Mouse (Mus musculus) embryonic facial prominence, embryonic 11.5 days (tissue): ENCODE measurements around the gene Otoa. TPM values are rescaled to one million over a fixed set of nuclear protein-coding genes. Genes with fewer than 3 reads are reported as not detected.

Experiments used
- ATAC-seq: fragments of 200-750 bp; cut with Nextera tagmentation; replicated peaks from 2 replicates; pipeline ENCODE4 v1.8.0; 2017; ENCODE audit warnings: low read depth; ENCODE audit not compliant: insufficient number of reproducible peaks, low FRiP score, low TSS enrichment
- DNase-seq: peaks from one replicate; pipeline ENCODE4 v3.0.0-alpha.2; 2015; ENCODE audit warnings: low spot score
- H3K27ac ChIP-seq: fragments of 300-500 bp; sonication (generic); replicated peaks from 2 replicates; pipeline ENCODE4 v1.5.1; 2014; ENCODE audit warnings: mild to moderate bottlenecking, low read depth, low read length, control low read depth
- H3K27me3 ChIP-seq: fragments of 300-500 bp; sonication (generic); 2 replicates; pipeline ENCODE4 v1.6.1; 2014; ENCODE audit warnings: mild to moderate bottlenecking, low read length, moderate library complexity, mixed read lengths; ENCODE audit not compliant: control insufficient read depth, insufficient read depth
- H3K36me3 ChIP-seq: fragments of 300-500 bp; sonication (generic); replicated peaks from 2 replicates; pipeline ENCODE4 v1.6.1; 2014; ENCODE audit warnings: low read depth, mild to moderate bottlenecking, low read length, moderate library complexity, mixed read lengths; ENCODE audit not compliant: control insufficient read depth, insufficient read depth
- H3K4me1 ChIP-seq: fragments of 300-500 bp; sonication (generic); 2 replicates; pipeline ENCODE4 v1.6.1; 2014; ENCODE audit warnings: low read length, mixed read lengths; ENCODE audit not compliant: control insufficient read depth, insufficient read depth
- H3K4me2 ChIP-seq: fragments of 300-500 bp; sonication (generic); 2 replicates; pipeline ENCODE4 v1.6.1; 2014; ENCODE audit warnings: low read depth, mild to moderate bottlenecking, control low read depth, low read length, moderate library complexity
- H3K4me3 ChIP-seq: fragments of 300-500 bp; sonication (generic); 2 replicates; pipeline ENCODE4 v1.5.1; 2014; ENCODE audit warnings: low read depth, low read length, control low read depth
- H3K9ac ChIP-seq: fragments of 300-500 bp; sonication (generic); replicated peaks from 2 replicates; pipeline ENCODE4 v1.6.1; 2014; ENCODE audit warnings: mild to moderate bottlenecking, control low read depth, low read length
- H3K9me3 ChIP-seq: fragments of 300-500 bp; sonication (generic); replicated peaks from 2 replicates; pipeline ENCODE4 v1.6.1; 2016; ENCODE audit warnings: mild to moderate bottlenecking, low read length, inconsistent platforms, mixed read lengths; ENCODE audit not compliant: control insufficient read depth
- WGBS: fragments of 180-500 bp; shearing (Covaris S2); extraction: QIAGEN DNeasy Blood & Tissue Kit; methylation state at CpG from one replicate; pipeline ENCODE4 v1.1.7; 2014; 5-methylcytosine and 5-hydroxymethylcytosine counted together
- polyA plus RNA-seq: library from polyadenylated mRNA; unstranded; fragments of >200 nt; fragmentation: Nextera tagmentation; extraction: Ambion mirVana; gene quantifications from 2 replicates; pipeline ENCODE4 v1.2.1, GENCODE M21; 2014

Otoa gene
- polyA plus RNA-seq, 1 experiment from 2014 or later: not detected

- Histone ChIP-seq H3K4me2 (no peak overlapping the region), H3K27ac (no peak overlapping the region), H3K9ac (no peak overlapping the region), H3K4me3 (no peak overlapping the region), H3K9me3 (no peaks in the 10 kb centered on the region), H3K36me3 (no peaks in the 10 kb centered on the region), H3K4me1 (no peaks in the 10 kb centered on the region), H3K27me3 (no peaks in the 10 kb centered on the region)
- WGBS: 95% methylated on average over 7 of the region's 7 CpGs
- ATAC-seq (no peak), DNase-seq (no peak)
These were observed 107.5 kb downstream of the Otoa start for GRCm38 (mm10) chr7:121188976-121189375.

GRCm38 (mm10) chr7:121198933-121199332 lies 117.5 kb downstream of the Otoa start:
- H3K27ac ChIP-seq: no peak overlapping the region
- no peak overlapping the region for H3K4me2 ChIP-seq
- no peak for DNase-seq
- no peak for ATAC-seq
- WGBS: 79% methylated on average over 8 of the region's 8 CpGs
- no peaks in the 10 kb centered on the region for H3K27me3 ChIP-seq
- H3K36me3 ChIP-seq: no peaks in the 10 kb centered on the region
- H3K9me3 ChIP-seq: no peaks in the 10 kb centered on the region
- no peak overlapping the region for H3K9ac ChIP-seq
- no peak overlapping the region for H3K4me3 ChIP-seq
- H3K4me1 ChIP-seq: no peaks in the 10 kb centered on the region

- Histone ChIP-seq H3K36me3 (no peaks in the 10 kb centered on the region), H3K4me1 (no peaks in the 10 kb centered on the region), H3K4me2 (no peak overlapping the region), H3K4me3 (no peak overlapping the region), H3K9ac (no peak overlapping the region), H3K27me3 (no peaks in the 10 kb centered on the region), H3K9me3 (no peaks in the 10 kb centered on the region), H3K27ac (no peak overlapping the region)
- ATAC-seq (no peak), DNase-seq (no peak)
- WGBS: 86% methylated on average over 4 of the region's 4 CpGs
These were observed 130.4 kb downstream of the Otoa start for GRCm38 (mm10) chr7:121211804-121212203.

Other genes with a start within 250 kb of the Otoa start
- gene Eef2k, start 238.8 kb upstream of the Otoa start, polyA plus RNA-seq: 8.7 and 10.6 TPM in 2 replicates
- gene Polr3e, start 163.9 kb upstream of the Otoa start, polyA plus RNA-seq: 22.7 and 22.8 TPM in 2 replicates
- 12.7 and 14.7 TPM in 2 replicates for gene Cdr2, start 99.3 kb upstream of the Otoa start, polyA plus RNA-seq
- not detected in 2 replicates for gene Mfsd13b, start 99.1 kb upstream of the Otoa start, polyA plus RNA-seq
- 272 and 293 TPM in 2 replicates for gene Mettl9, start 47.2 kb upstream of the Otoa start, polyA plus RNA-seq
- gene Igsf6, start 7.1 kb upstream of the Otoa start, polyA plus RNA-seq: 0.70 and 0.91 TPM in 2 replicates